Mouse (Mus musculus): ENCODE results near the gene Gm6583. TPM values are rescaled to one million over a fixed set of nuclear protein-coding genes. Genes with fewer than 3 reads are reported as not detected.

The Gm6583 gene
- polyA plus RNA-seq, 1 experiment from 2014 or later: 0.22 TPM

DNA sequence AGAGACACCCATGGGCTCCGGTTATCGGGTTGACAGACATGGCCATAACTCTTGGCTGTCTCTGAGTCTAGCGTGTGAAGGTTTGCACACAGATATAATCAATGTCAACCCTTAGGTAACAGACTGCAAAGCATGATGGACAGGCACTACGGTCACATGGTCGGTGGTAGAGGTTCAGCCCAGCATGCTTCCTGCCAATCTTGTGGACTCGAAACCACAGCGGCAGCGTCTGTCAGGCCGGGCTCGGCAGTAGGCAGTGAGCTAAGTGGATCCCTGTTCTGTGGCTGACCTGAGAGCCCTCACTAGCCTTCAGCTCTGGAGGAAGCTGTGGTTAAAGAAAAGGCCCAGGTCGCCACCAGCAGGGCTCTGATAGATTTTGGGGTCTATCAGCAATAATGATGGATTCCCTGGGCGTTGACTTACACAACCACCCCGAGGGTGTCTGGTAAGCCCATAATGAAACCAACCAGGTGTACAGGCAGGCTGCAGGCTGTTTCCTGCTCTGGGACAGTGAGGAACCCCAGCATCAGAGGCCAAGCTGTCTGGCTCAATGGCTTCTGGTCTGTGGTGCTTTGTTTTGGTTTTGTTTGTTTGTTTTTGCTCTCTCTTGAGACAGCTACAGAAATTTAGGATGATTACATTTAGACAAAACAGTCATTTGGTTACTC lies 29.1 kb upstream of the Gm6583 start:
- H3K4me3 ChIP-seq (replicated peaks): no peak overlapping the region
- no peak for ATAC-seq (ENCODE audit: insufficient read depth, low FRiP score, low read depth)
- no peak overlapping the region for H3K27ac ChIP-seq
- no peaks in the 10 kb centered on the region for H3K27me3 ChIP-seq (replicated peaks)
- H3K4me2 ChIP-seq: no peak overlapping the region
- no peaks in the 10 kb centered on the region for H3K9me3 ChIP-seq
- no peaks in the 10 kb centered on the region; the same call in 1 of the 2 replicates for H3K36me3 ChIP-seq
- 87% methylated on average over 13 of the region's 13 CpGs for WGBS
- peaks cover 10% of the 10 kb centered on the region for H3K4me1 ChIP-seq
- H3K9ac ChIP-seq: no peak overlapping the region

DNA sequence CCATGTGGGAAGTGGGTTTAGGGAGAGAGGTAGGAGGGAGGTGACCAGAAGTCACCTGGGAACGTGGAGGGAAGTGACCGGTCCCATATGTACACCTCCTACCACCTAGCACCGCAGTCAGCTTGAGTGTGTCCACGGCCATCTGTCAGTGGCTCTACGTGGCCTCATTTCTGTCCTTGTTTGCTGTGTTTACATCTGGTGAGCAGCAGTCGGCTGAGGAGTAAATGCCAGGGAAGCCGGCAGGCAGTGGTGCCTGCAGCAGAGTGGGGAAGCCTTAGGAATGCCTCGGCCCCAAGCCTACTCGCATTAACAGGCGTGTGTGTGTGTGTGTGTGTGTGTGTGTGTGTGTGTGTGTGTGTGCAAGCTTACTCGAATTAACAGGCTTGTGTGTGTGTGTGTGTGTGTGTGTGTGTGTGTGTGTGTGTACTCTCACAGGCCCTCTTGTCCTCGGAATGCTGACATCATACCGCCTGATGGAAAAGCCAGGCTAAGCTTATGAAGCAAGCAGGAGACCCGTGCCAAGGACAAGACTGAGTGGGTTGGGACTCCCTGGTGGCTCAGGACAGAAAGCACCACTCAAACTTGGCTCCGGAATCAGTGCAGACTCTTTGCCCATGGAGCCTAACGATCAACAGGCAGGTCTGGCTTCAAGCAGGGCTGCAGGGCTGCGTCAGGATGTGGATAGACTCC lies 27.0 kb upstream of the Gm6583 start:
- Histone ChIP-seq H3K27me3 (replicated peaks) (no peaks in the 10 kb centered on the region), H3K4me2 (no peak overlapping the region), H3K36me3 (peaks cover 5% of the 10 kb centered on the region; the same call in 1 of the 2 replicates), H3K27ac (peak overlapping the region; percentile 44; the same call in 1 of the 2 replicates), H3K4me3 (replicated peaks) (no peak overlapping the region), H3K9ac (no peak overlapping the region), H3K9me3 (no peaks in the 10 kb centered on the region), H3K4me1 (peaks cover 10% of the 10 kb centered on the region)
- 39% methylated on average over 17 of the region's 17 CpGs for WGBS
- ATAC-seq (ENCODE audit: insufficient read depth, low FRiP score, low read depth): no peak

DNA sequence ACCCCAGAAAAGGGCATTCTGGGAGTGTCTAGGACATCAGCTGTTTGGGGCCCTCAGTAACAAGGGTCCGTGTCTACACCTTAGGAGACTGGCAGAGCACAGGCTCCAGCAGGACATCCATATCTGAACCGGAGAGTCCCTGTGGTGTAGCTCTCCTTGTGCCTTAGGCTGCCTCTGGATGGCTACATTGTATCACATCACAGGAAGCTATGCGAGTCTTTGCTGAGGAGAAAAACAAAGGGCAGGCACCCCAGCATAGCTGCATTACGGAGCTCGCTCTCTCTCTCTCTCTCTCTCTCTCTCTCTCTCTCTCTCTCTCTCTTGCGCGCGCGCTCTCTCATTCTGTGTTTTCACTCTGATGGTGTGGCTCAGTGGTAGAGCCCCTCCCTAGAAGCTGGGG lies 26.2 kb upstream of the Gm6583 start:
- Histone ChIP-seq H3K9me3 (no peaks in the 10 kb centered on the region), H3K4me3 (replicated peaks) (no peak overlapping the region), H3K27ac (no peak overlapping the region; the same call in 1 of the 2 replicates), H3K4me2 (no peak overlapping the region), H3K27me3 (replicated peaks) (no peaks in the 10 kb centered on the region), H3K4me1 (peaks cover 10% of the 10 kb centered on the region), H3K36me3 (peaks cover 9% of the 10 kb centered on the region; the same call in 1 of the 2 replicates), H3K9ac (no peak overlapping the region)
- 65% methylated on average over 9 of the region's 9 CpGs for WGBS
- no peak for ATAC-seq (ENCODE audit: insufficient read depth, low FRiP score, low read depth)

DNA sequence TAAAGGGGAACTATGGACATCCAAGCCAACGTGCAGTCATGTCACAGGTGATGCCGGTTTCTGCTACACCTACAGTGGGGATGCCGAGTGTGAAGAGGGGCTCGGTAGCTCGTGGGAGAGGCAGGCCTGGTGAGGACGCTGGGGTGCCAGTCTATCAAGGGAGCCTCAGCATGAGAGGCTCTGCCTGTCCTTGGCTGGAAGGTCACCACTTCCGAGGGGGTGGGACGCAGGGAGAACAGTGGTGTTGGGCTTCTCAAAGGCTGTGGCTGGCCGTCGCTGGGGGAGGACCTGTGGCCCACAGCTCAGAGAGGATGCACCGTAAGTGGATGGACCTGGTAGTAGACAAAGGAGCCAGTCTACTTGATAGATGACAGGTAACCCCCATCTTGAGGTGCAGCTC lies 25.3 kb upstream of the Gm6583 start:
- Histone ChIP-seq H3K9me3 (no peaks in the 10 kb centered on the region), H3K27ac (no peak overlapping the region), H3K9ac (no peak overlapping the region), H3K27me3 (replicated peaks) (no peaks in the 10 kb centered on the region), H3K4me3 (replicated peaks) (no peak overlapping the region), H3K4me1 (peaks cover 10% of the 10 kb centered on the region), H3K36me3 (peaks cover 9% of the 10 kb centered on the region; the same call in 1 of the 2 replicates), H3K4me2 (no peak overlapping the region)
- 78% methylated on average over 11 of the region's 11 CpGs for WGBS
- ATAC-seq (ENCODE audit: insufficient read depth, low FRiP score, low read depth): no peak

DNA sequence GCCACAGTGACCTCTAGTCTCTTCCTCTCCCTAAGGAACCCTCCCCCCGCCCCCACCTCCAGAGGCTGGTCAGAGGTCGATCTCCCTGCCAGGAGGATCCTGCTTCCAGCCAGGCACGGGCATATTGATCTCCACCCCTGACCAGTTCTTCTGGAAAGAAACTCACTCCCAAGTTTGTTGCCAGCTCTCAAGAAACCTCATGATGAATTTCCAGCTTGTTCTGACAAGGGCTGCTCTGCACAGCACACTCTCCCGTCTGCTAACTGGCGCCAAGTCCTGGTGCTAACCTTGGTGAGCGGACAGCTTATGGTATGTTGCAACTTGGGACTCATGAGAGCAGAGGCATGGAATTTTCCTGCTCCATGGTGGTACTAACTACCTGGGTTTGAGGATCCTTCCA lies 22.9 kb upstream of the Gm6583 start:
- H3K9me3 ChIP-seq: no peaks in the 10 kb centered on the region
- no peak overlapping the region for H3K27ac ChIP-seq
- no peak overlapping the region for H3K4me2 ChIP-seq
- no peak overlapping the region for H3K4me3 ChIP-seq (replicated peaks)
- ATAC-seq (ENCODE audit: insufficient read depth, low FRiP score, low read depth): no peak
- no peak overlapping the region for H3K9ac ChIP-seq
- peaks cover 26% of the 10 kb centered on the region for H3K36me3 ChIP-seq
- H3K4me1 ChIP-seq: peaks cover 10% of the 10 kb centered on the region
- H3K27me3 ChIP-seq (replicated peaks): no peaks in the 10 kb centered on the region
- whole genome bisulfite sequencing: 74% methylated on average over 6 of the region's 6 CpGs

DNA sequence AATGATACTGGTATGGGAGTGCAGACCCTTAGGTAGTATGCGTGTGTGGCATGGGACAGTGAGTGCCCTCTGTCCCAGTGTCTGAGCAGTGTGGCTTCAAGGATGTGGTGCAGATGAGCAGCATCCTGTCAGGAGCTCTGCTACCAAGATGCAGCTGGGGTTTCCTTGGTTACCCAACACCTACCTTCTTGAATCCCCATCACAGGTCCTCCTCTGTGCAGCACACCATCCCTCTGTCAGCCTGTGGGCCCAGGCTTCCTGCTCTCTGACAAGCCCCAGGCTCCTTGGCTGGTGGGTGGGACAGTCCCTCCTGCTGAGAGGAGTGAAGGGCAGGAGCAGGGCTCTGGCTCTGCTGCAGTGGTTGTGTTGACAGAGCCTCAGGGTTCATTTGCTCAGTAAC lies 21.5 kb upstream of the Gm6583 start:
- Histone ChIP-seq H3K4me3 (replicated peaks) (no peak overlapping the region), H3K27me3 (replicated peaks) (no peaks in the 10 kb centered on the region), H3K4me2 (no peak overlapping the region), H3K9ac (no peak overlapping the region), H3K27ac (no peak overlapping the region), H3K9me3 (no peaks in the 10 kb centered on the region), H3K36me3 (peaks cover 26% of the 10 kb centered on the region), H3K4me1 (peaks cover 5% of the 10 kb centered on the region; the same call in 1 of the 2 replicates)
- ATAC-seq (ENCODE audit: insufficient read depth, low FRiP score, low read depth): no peak
- WGBS: 90% methylated on average over 1 of the region's 1 CpGs

DNA sequence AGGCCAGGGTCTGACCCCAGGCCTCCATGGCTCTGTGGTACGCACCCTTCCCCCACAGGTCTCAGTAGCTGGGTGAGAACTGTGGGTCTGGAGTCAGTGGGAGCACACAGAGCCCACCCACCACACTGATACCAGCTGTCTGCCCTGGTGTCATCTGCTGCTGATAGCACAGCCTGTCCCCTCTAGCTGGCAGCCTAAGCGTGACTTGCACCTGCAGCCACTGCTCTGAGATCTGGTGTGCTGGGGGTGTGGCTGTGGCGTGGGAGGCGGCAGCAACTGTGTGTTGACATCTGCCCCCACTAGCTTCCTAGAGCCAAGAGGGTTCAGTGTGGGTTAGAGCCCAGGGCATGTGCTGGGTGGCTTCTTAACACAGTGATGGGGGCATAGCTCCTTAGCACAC lies 20.3 kb upstream of the Gm6583 start:
- Histone ChIP-seq H3K4me2 (no peak overlapping the region), H3K9me3 (no peaks in the 10 kb centered on the region), H3K36me3 (peaks cover 26% of the 10 kb centered on the region), H3K9ac (no peak overlapping the region), H3K27me3 (replicated peaks) (no peaks in the 10 kb centered on the region), H3K4me1 (no peaks in the 10 kb centered on the region), H3K27ac (no peak overlapping the region), H3K4me3 (replicated peaks) (no peak overlapping the region)
- WGBS: 81% methylated on average over 4 of the region's 4 CpGs
- no peak for ATAC-seq (ENCODE audit: insufficient read depth, low FRiP score, low read depth)

DNA sequence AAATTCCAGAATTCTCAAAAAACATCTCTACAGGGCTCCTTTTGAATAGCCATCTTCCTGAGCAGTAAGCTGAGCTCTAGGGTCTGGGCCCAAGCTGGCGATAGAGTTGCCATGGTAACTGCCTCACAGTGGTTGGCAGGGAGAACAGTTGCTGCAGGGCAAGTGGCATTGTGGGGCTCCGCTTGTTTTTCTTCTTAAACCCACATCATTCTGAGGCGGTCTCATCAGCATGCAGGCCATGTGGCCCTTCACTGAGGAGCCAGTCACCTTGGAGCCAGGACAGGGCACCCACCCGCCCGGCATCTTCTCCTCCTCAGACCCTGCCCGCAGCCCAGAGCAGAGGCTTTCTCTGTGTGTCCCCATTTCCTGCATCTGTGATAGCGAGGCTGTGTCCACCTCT lies 16.1 kb upstream of the Gm6583 start:
- Histone ChIP-seq H3K4me1 (no peaks in the 10 kb centered on the region), H3K27ac (no peak overlapping the region), H3K36me3 (peaks cover 32% of the 10 kb centered on the region), H3K4me3 (replicated peaks) (no peak overlapping the region), H3K9me3 (no peaks in the 10 kb centered on the region), H3K4me2 (no peak overlapping the region), H3K27me3 (replicated peaks) (no peaks in the 10 kb centered on the region), H3K9ac (no peak overlapping the region)
- ATAC-seq (ENCODE audit: insufficient read depth, low FRiP score, low read depth): no peak
- WGBS: 75% methylated on average over 7 of the region's 7 CpGs

DNA sequence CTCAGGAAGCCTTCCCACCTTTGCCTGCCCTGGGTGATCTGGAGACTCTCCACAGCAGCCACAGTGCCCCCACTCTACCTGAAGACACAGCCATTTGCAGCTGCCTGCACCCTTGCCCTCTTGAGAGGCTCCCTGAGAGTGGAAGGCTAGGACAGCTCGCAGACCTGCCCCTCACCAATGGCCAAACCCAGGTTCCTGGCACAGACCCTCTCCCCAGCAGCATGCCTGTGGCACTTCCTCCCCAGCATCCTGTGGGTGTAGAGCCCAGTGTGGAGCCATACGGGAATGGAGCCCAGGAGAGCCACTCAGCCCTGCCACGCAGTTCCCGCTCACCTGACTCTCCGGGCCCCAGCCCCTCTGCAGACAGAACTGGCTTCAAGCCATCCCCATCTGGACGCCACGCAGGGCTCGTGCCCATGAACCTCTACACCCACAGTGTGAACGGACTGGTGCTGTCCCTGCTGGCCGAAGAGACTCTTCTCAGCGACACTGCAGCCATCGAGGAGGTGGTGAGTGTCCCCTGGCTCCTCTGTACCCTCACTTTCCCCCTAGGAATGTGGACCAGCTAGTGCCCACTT lies 14.5 kb upstream of the Gm6583 start:
- no peak for ATAC-seq (ENCODE audit: insufficient read depth, low FRiP score, low read depth)
- Histone ChIP-seq H3K9ac (no peak overlapping the region), H3K36me3 (peaks cover 32% of the 10 kb centered on the region), H3K4me2 (no peak overlapping the region), H3K4me1 (no peaks in the 10 kb centered on the region), H3K27me3 (replicated peaks) (no peaks in the 10 kb centered on the region), H3K27ac (no peak overlapping the region), H3K4me3 (replicated peaks) (no peak overlapping the region), H3K9me3 (no peaks in the 10 kb centered on the region)
- WGBS: 89% methylated on average over 12 of the region's 12 CpGs

DNA sequence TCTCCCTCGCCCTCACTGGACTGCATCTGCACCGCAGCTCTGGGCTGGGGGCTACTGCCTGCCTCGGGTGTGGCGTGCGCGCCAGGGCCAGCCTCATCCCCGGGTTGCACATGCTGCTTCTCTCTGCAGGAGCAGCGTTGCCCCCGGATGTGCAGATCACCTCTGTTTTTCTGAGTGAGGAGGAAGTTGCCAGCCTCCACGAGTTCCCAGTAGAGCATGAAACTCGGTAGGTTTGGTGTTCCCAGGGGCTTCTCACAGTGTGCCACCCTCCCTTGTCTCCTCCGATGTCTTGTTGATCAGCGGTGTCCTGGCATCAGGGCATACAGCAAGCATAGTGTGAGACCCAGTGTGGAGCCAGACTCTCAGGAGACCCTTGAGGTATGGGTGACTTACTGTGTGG lies 13.5 kb upstream of the Gm6583 start:
- H3K4me3 ChIP-seq (replicated peaks): no peak overlapping the region
- no peak overlapping the region for H3K27ac ChIP-seq
- H3K36me3 ChIP-seq: peaks cover 32% of the 10 kb centered on the region
- no peak overlapping the region for H3K9ac ChIP-seq
- H3K9me3 ChIP-seq: no peaks in the 10 kb centered on the region
- 92% methylated on average over 13 of the region's 13 CpGs for WGBS
- no peaks in the 10 kb centered on the region for H3K27me3 ChIP-seq (replicated peaks)
- no peak overlapping the region for H3K4me2 ChIP-seq
- ATAC-seq (ENCODE audit: insufficient read depth, low FRiP score, low read depth): no peak
- H3K4me1 ChIP-seq: no peaks in the 10 kb centered on the region

DNA sequence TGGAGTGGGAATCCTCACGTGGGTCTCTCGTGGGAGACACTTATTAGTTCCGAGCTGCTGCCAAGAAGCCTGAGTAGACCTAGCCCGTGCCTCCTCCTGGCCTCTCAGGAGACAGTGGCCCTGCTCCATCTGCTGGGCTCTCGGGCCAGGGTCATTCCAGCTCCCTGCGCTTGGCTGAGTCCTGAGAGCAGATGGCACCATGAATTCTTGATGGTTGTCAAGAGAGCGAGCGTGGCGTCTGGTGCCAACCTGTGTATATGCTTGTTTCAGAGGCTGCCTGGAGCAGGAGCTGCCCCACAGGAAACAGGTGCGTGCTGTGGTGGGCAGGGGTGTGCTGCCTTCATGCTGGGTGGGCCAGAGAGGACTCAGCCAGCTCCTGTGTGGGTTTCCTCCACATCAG lies 12.8 kb upstream of the Gm6583 start:
- H3K4me1 ChIP-seq: no peaks in the 10 kb centered on the region
- H3K9ac ChIP-seq: no peak overlapping the region
- H3K36me3 ChIP-seq: peaks cover 29% of the 10 kb centered on the region
- ATAC-seq (ENCODE audit: insufficient read depth, low FRiP score, low read depth): no peak
- H3K9me3 ChIP-seq: no peaks in the 10 kb centered on the region
- H3K27me3 ChIP-seq (replicated peaks): no peaks in the 10 kb centered on the region
- no peak overlapping the region for H3K27ac ChIP-seq
- WGBS: 93% methylated on average over 10 of the region's 10 CpGs
- no peak overlapping the region for H3K4me2 ChIP-seq
- no peak overlapping the region for H3K4me3 ChIP-seq (replicated peaks)

DNA sequence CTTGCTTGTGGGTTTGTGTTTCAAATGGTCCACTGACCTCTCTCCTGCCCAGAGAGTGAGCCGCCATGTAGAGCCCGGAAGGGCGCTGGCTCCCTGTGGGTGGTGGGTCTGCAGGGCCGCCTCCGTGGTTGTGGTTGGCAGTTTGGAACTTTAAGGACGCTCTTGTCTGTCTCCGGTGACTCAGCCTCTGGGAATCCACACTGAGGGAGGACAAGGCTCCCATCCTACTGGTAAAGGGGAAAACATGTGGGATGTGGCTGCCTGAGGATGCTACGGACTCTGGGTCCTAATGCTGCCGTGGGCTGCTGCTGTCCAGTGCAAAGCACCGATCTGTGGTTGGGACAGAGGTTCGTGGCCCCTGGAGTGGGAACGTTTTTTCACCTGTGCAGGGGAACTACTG lies 12.1 kb upstream of the Gm6583 start:
- H3K27me3 ChIP-seq (replicated peaks): no peaks in the 10 kb centered on the region
- H3K4me1 ChIP-seq: no peaks in the 10 kb centered on the region
- no peak overlapping the region for H3K4me3 ChIP-seq (replicated peaks)
- WGBS: 83% methylated on average over 12 of the region's 12 CpGs
- H3K9ac ChIP-seq: no peak overlapping the region
- ATAC-seq (ENCODE audit: insufficient read depth, low FRiP score, low read depth): no peak
- H3K9me3 ChIP-seq: no peaks in the 10 kb centered on the region
- H3K27ac ChIP-seq: no peak overlapping the region
- H3K4me2 ChIP-seq: no peak overlapping the region
- peaks cover 29% of the 10 kb centered on the region for H3K36me3 ChIP-seq
